Mouse (Mus musculus) cortical plate, adult 2 months (tissue): ENCODE results near the gene Dglucy. TPM values are rescaled to one million over a fixed set of nuclear protein-coding genes. Genes with fewer than 3 reads are reported as not detected.
A peak's percentile ranks its signal among the peaks of the same experiment; 100 is the strongest.

Experiments
- H3K27ac ChIP-seq: fragments of 200-500 bp; 2 replicates; pipeline ENCODE4 v1.5.1; 2012; ENCODE audit warnings: low read length, control low read depth, inconsistent platforms; ENCODE audit not compliant: insufficient read depth
- H3K4me1 ChIP-seq: fragments of 200-500 bp; 2 replicates; pipeline ENCODE4 v1.6.1; 2011; ENCODE audit warnings: low read length; ENCODE audit not compliant: control insufficient read depth, insufficient read depth
- H3K4me3 ChIP-seq: fragments of 200-500 bp; 2 replicates; pipeline ENCODE4 v1.5.1; 2011; ENCODE audit warnings: mild to moderate bottlenecking, low read length, control low read depth; ENCODE audit not compliant: insufficient read depth
- CTCF ChIP-seq: fragments of 200-500 bp; IDR thresholded peaks from 2 replicates; pipeline ENCODE4 v1.5.1; 2011; ENCODE audit warnings: mild to moderate bottlenecking, control low read depth, low read length; ENCODE audit not compliant: insufficient read depth; ENCODE audit errors: extremely low read depth
- POLR2A ChIP-seq: fragments of 200-500 bp; IDR thresholded peaks from 2 replicates; pipeline ENCODE4 v1.6.1; 2011; ENCODE audit warnings: mild to moderate bottlenecking, low read length, control low read depth; ENCODE audit not compliant: insufficient read depth; ENCODE audit errors: extremely low read depth
- polyA plus RNA-seq: library from polyadenylated mRNA; depleted of rRNA; stranded (reverse); fragments of >200 nt; gene quantifications from 2 replicates; pipeline ENCODE4 v1.2.3, GENCODE M21; 2012

Dglucy gene
- polyA plus RNA-seq, 1 experiment, result 8.0 TPM

- Histone ChIP-seq H3K4me1 (peaks cover 14% of the 10 kb centered on the region), H3K4me3 (no peak overlapping the region), H3K27ac (no peak overlapping the region)
- TF ChIP-seq CTCF, result no peak
- TF ChIP-seq POLR2A, result no peak
Observed at GRCm38 (mm10) chr12:100764329-100765018, 14.4 kb upstream of the Dglucy start.

DNA sequence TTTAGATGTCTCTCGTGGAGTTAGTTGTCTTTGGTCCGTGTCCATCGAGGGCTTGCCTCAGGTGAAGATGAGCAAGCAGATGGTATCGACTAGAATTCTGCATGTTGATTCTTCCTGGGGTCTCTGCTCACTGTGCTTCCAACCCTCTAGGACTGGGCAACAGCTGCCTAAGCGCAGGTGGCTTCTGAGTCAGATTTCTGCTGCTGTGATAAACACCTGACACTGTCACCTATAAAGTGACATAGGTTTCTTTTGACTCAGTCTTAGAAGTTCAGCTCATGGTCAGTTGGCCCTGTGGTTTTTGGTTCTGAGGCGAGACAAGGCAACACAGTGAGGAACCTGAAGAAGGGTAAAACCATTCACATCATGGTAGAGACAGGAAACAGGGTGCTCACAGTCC, 9.0 kb upstream of the Dglucy start:
- TF ChIP-seq POLR2A (no peak), CTCF (no peak)
- no peak overlapping the region for H3K4me3 ChIP-seq
- no peak overlapping the region for H3K27ac ChIP-seq
- peaks cover 9% of the 10 kb centered on the region for H3K4me1 ChIP-seq

DNA sequence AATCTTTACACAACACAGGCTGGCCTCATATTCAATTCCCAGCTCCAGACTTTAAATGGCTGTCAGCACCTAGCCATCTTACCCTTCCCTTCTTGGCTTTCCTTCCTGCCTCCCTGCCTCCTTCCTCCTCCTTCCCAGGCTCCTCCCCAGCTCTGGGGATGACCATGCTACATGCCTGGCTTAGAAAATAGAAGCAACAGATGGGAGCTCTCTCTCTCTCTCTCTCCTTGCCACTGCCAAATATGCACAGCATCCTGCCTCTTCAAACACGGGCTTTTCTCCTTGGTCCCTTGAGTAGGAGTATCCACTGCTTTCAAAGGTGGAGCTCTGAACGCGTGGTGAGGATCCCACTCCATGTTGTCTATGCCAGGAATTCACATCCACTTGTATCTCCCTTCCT, 8.1 kb upstream of the Dglucy start:
- no peak overlapping the region for H3K27ac ChIP-seq
- TF ChIP-seq POLR2A (no peak), CTCF (no peak)

GRCm38 (mm10) chr12:100772230-100772984, 6.5 kb upstream of the Dglucy start:
- Histone ChIP-seq H3K4me3 (no peak overlapping the region), H3K27ac (no peak overlapping the region), H3K4me1 (peaks cover 8% of the 10 kb centered on the region)
- no peak for TF ChIP-seq POLR2A
- TF ChIP-seq CTCF, result peak; percentile 26; the same call in 1 of the 2 replicates

More for the DNA sequence above, 8.1 kb upstream of the Dglucy start:
- Histone ChIP-seq H3K4me3 (no peak overlapping the region), H3K4me1 (peaks cover 8% of the 10 kb centered on the region)

DNA sequence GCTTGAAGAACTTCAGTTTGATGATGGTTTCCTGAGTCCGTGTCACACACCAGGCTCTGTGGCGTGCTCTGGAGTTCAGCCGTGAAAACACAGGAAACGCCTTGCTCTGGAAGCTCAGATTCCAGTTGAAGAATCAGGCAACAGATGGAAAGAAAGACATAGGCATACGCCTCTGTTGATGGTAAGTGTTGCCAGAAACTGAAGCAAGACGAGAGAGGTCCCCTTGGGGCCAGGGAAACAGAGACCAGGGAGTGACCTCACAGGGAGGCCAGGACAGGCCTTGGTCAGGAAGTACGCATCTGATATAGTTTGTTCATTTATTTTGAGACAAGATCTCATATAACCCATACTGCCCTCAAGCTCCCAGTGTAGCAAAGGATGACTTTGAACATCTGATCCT, 4.1 kb upstream of the Dglucy start:
- H3K27ac ChIP-seq, result no peak overlapping the region
- H3K4me3 ChIP-seq, result no peak overlapping the region
- no peak for TF ChIP-seq CTCF
- TF ChIP-seq POLR2A, result no peak
- H3K4me1 ChIP-seq, result peaks cover 12% of the 10 kb centered on the region

DNA sequence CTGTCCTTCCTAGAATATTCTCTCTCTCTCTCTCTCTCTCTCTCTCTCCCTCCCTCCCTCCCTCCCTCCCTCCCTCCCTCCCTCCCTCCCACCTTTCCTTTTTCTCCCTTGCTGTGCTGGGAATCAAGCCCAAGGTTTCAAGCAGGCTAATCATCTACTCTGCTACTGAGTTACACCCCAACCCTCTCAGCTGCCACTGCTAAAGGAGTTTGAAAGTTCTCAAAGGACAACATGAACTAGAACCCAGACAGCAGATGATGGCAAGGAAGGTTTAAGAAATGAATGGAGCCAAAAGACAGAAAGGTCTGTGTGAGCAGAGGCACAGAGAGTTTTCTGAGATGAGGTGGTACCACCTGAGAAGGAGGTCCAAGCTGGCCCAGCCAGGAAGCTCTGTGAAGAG, 3.6 kb upstream of the Dglucy start:
- no peak for TF ChIP-seq CTCF
- TF ChIP-seq POLR2A, result no peak
- Histone ChIP-seq H3K27ac (no peak overlapping the region), H3K4me3 (no peak overlapping the region), H3K4me1 (peaks cover 14% of the 10 kb centered on the region)

GRCm38 (mm10) chr12:100775911-100776581, 2.8 kb upstream of the Dglucy start:
- H3K27ac ChIP-seq, result no peak overlapping the region
- TF ChIP-seq CTCF, result no peak
- no peak for TF ChIP-seq POLR2A
- peaks cover 12% of the 10 kb centered on the region for H3K4me1 ChIP-seq
- H3K4me3 ChIP-seq, result no peak overlapping the region

GRCm38 (mm10) chr12:100776991-100777390, 1.9 kb upstream of the Dglucy start:
- TF ChIP-seq POLR2A (no peak), CTCF (no peak)
- H3K27ac ChIP-seq, result no peak overlapping the region
- H3K4me1 ChIP-seq, result peaks cover 11% of the 10 kb centered on the region
- H3K4me3 ChIP-seq, result no peak overlapping the region

- TF ChIP-seq POLR2A, result no peak
- no peak for TF ChIP-seq CTCF
- H3K4me3 ChIP-seq, result peak overlapping the region; percentile 28; the same call in 1 of the 2 replicates
- H3K27ac ChIP-seq, result peak overlapping the region; percentile 48; the same call in 1 of the 2 replicates
- peaks cover 7% of the 10 kb centered on the region for H3K4me1 ChIP-seq
Observed at GRCm38 (mm10) chr12:100778276-100778933, 452 bp upstream of the Dglucy start.

GRCm38 (mm10) chr12:100780416-100780815, 1.6 kb downstream of the Dglucy start:
- TF ChIP-seq POLR2A (no peak), CTCF (no peak)
- Histone ChIP-seq H3K4me1 (peaks cover 6% of the 10 kb centered on the region), H3K4me3 (no peak overlapping the region), H3K27ac (no peak overlapping the region)
